Mouse (Mus musculus): ENCODE results near the gene Atg4c. TPM values are rescaled to one million over a fixed set of nuclear protein-coding genes. Genes with fewer than 3 reads are reported as not detected.

The Atg4c gene
- total and polyA plus RNA-seq, 3 experiments, result 1.2 to 2.3 TPM; not detected in 1

DNA sequence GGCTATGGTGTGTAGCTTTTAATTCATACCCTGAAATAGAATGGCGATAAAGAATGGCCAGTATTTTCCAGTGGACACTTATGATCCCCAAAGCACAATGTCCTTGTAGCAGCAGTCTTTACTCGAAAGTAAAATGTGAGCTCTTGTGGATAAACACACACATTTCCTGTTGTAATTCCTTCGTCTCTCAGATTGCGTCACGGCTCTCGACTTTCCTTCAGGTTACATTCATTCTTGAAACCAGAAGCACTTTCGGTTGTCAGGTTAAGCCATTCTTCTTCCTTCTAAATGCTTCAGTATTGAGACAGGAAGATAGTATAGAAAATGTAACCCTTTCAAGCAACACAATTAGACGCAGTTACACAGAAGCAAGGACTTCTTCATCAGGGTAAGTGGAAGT, 17.9 kb downstream of the Atg4c start:
- DNase-seq (ENCODE audit: low read depth, low spot score), result no peak
- peaks cover 0 to 11% of the 10 kb centered on the region in 2 experiments; a peak in 2 of 4 replicates for H3K36me3 ChIP-seq (ENCODE audit: control insufficient read depth in 1 of 2, insufficient read depth in 2 of 2, low read length in 2 of 2)
- no peak overlapping the region for H3K4me3 ChIP-seq (ENCODE audit: control insufficient read depth in 1 of 2, insufficient read depth in 1 of 2, low read depth in 2 of 2, low read length in 2 of 2)
- no peak overlapping the region for H3K27ac ChIP-seq (ENCODE audit: control insufficient read depth, low read depth, low read length)
- TF ChIP-seq MEF2A (IDR thresholded peaks at IDR 0.05; ENCODE audit: extremely low read depth, insufficient replicate concordance, low read depth, low read length, poor library complexity, severe bottlenecking), result no peak
- no peak for TF ChIP-seq POLR2A (IDR thresholded peaks at IDR 0.05; ENCODE audit: control insufficient read depth in 1 of 2, insufficient read depth in 1 of 2, low read depth in 1 of 2, low read length in 2 of 2, poor library complexity in 1 of 2)
- no peak for TF ChIP-seq USF1 (IDR thresholded peaks at IDR 0.05; ENCODE audit: low read depth, low read length)
- no peak for TF ChIP-seq CTCF (IDR thresholded peaks at IDR 0.05 in 2 of 3, conservative IDR thresholded peaks at IDR 0.05 in 1 of 3; ENCODE audit: control insufficient read depth in 1 of 3, insufficient read depth in 1 of 3, low read depth in 2 of 3, low read length in 3 of 3, poor library complexity in 1 of 3, severe bottlenecking in 1 of 3)
- TF ChIP-seq USF2 (IDR thresholded peaks at IDR 0.05; ENCODE audit: borderline replicate concordance in 1 of 2, insufficient read depth in 1 of 2, low read depth in 1 of 2, low read length in 2 of 2), result no peak
- no peak for TF ChIP-seq BHLHE40 (IDR thresholded peaks at IDR 0.05; ENCODE audit: borderline replicate concordance, low read depth, low read length)
- no peak for TF ChIP-seq ETS1 (IDR thresholded peaks at IDR 0.05; ENCODE audit: low read depth, low read length)
- no peak for TF ChIP-seq SIN3A (IDR thresholded peaks at IDR 0.05; ENCODE audit: low read length)
- TF ChIP-seq ZKSCAN1 (IDR thresholded peaks at IDR 0.05; ENCODE audit: low read depth, low read length), result no peak
- TF ChIP-seq MXI1 (IDR thresholded peaks at IDR 0.05; ENCODE audit: low read depth, low read length), result no peak
- TF ChIP-seq GATA1 (IDR thresholded peaks at IDR 0.05; ENCODE audit: low read depth, low read length), result no peak
- TF ChIP-seq ZMIZ1 (IDR thresholded peaks at IDR 0.05; ENCODE audit: low read depth, low read length), result no peak
- peaks cover 2 to 13% of the 10 kb centered on the region in 2 experiments; a peak in 2 of 4 replicates for H3K4me1 ChIP-seq (ENCODE audit: control insufficient read depth in 1 of 2, insufficient read depth in 2 of 2, low read length in 2 of 2)
- no peaks in the 10 kb centered on the region for H3K79me2 ChIP-seq (ENCODE audit: control insufficient read depth, insufficient read depth, low read length, poor library complexity)
- H3K27me3 ChIP-seq (ENCODE audit: control insufficient read depth in 1 of 2, insufficient read depth in 2 of 2, low read length in 2 of 2), result no peaks in the 10 kb centered on the region
- H3K9me3 ChIP-seq (replicated peaks; ENCODE audit: insufficient read depth, low read length), result no peaks in the 10 kb centered on the region
- H3K9ac ChIP-seq (ENCODE audit: control insufficient read depth, low read depth, low read length, poor library complexity, severe bottlenecking), result no peak overlapping the region

DNA sequence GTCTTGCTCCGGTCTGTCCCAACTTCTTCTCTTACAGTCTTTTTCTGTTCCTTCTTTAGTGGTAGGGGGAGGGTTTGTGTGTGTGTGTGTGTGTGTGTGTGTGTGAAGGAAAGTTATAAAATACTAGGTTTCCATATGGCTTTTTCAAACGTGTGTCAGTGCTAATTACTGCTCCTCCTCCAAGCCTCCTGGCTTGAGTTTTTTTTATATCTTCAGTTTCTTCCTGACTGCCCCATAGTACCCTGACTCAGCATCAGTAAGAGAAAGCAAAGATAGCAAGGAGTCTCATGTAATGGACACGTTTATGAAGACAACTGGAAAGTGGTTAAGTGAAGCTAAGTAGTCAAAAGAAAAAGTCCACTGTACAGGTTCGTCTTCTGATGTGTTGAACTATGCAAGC, 19.4 kb downstream of the Atg4c start:
- H3K79me2 ChIP-seq (ENCODE audit: control insufficient read depth, insufficient read depth, low read length, poor library complexity), result no peaks in the 10 kb centered on the region
- H3K27me3 ChIP-seq (ENCODE audit: control insufficient read depth in 1 of 2, insufficient read depth in 2 of 2, low read length in 2 of 2), result no peaks in the 10 kb centered on the region
- peaks cover 2 to 13% of the 10 kb centered on the region in 2 experiments; a peak in 2 of 4 replicates for H3K4me1 ChIP-seq (ENCODE audit: control insufficient read depth in 1 of 2, insufficient read depth in 2 of 2, low read length in 2 of 2)
- no peak overlapping the region for H3K9ac ChIP-seq (ENCODE audit: control insufficient read depth, low read depth, low read length, poor library complexity, severe bottlenecking)
- H3K9me3 ChIP-seq (replicated peaks; ENCODE audit: insufficient read depth, low read length), result no peaks in the 10 kb centered on the region
- no peak overlapping the region for H3K4me3 ChIP-seq (ENCODE audit: control insufficient read depth in 1 of 2, insufficient read depth in 1 of 2, low read depth in 2 of 2, low read length in 2 of 2)
- H3K36me3 ChIP-seq (ENCODE audit: control insufficient read depth in 1 of 2, insufficient read depth in 2 of 2, low read length in 2 of 2), result peaks cover 0 to 11% of the 10 kb centered on the region in 2 experiments; a peak in 2 of 4 replicates
- H3K27ac ChIP-seq (ENCODE audit: control insufficient read depth, low read depth, low read length), result no peak overlapping the region
- no peak for DNase-seq (ENCODE audit: low read depth, low spot score)
- no peak for TF ChIP-seq MXI1 (IDR thresholded peaks at IDR 0.05; ENCODE audit: low read depth, low read length)
- TF ChIP-seq MEF2A (IDR thresholded peaks at IDR 0.05; ENCODE audit: extremely low read depth, insufficient replicate concordance, low read depth, low read length, poor library complexity, severe bottlenecking), result no peak
- TF ChIP-seq UBTF (IDR thresholded peaks at IDR 0.05; ENCODE audit: borderline replicate concordance, insufficient read depth, low read depth, low read length), result no peak
- no peak for TF ChIP-seq ZNF384 (IDR thresholded peaks at IDR 0.05; ENCODE audit: low read depth, low read length)
- TF ChIP-seq USF2 (IDR thresholded peaks at IDR 0.05; ENCODE audit: borderline replicate concordance in 1 of 2, insufficient read depth in 1 of 2, low read depth in 1 of 2, low read length in 2 of 2), result no peak
- TF ChIP-seq JUND (IDR thresholded peaks at IDR 0.05; ENCODE audit: low read depth, low read length), result no peak
- no peak for TF ChIP-seq MYC (IDR thresholded peaks at IDR 0.05; ENCODE audit: low read depth, low read length)
- TF ChIP-seq CTCF (IDR thresholded peaks at IDR 0.05 in 2 of 3, conservative IDR thresholded peaks at IDR 0.05 in 1 of 3; ENCODE audit: control insufficient read depth in 1 of 3, insufficient read depth in 1 of 3, low read depth in 2 of 3, low read length in 3 of 3, poor library complexity in 1 of 3, severe bottlenecking in 1 of 3), result no peak
- no peak for TF ChIP-seq MYB (IDR thresholded peaks at IDR 0.05; ENCODE audit: low read depth, low read length)
